Mouse (Mus musculus) myocyte (in vitro differentiated cells): ENCODE results near the gene Dnase1l3.

Experiments
- MYOD1 ChIP-seq, 3 experiments: IDR thresholded peaks; one replicate each; pipeline ENCODE4 v1.6.1; 2011; ENCODE audit warnings: control low read depth in 2 of 3, low read depth in 2 of 3, mild to moderate bottlenecking in 2 of 3, moderate library complexity in 1 of 3; ENCODE audit not compliant: insufficient read length in 2 of 3, control insufficient read depth in 1 of 3
- POLR2A ChIP-seq: IDR thresholded peaks from one replicate; pipeline ENCODE4 v1.6.1; 2011; ENCODE audit warnings: low read depth, mild to moderate bottlenecking, control low read depth, moderate library complexity; ENCODE audit not compliant: insufficient read length
- SRF ChIP-seq: IDR thresholded peaks from one replicate; pipeline ENCODE4 v1.6.1; 2011; ENCODE audit warnings: low read depth; ENCODE audit not compliant: control insufficient read depth, insufficient read length

DNA sequence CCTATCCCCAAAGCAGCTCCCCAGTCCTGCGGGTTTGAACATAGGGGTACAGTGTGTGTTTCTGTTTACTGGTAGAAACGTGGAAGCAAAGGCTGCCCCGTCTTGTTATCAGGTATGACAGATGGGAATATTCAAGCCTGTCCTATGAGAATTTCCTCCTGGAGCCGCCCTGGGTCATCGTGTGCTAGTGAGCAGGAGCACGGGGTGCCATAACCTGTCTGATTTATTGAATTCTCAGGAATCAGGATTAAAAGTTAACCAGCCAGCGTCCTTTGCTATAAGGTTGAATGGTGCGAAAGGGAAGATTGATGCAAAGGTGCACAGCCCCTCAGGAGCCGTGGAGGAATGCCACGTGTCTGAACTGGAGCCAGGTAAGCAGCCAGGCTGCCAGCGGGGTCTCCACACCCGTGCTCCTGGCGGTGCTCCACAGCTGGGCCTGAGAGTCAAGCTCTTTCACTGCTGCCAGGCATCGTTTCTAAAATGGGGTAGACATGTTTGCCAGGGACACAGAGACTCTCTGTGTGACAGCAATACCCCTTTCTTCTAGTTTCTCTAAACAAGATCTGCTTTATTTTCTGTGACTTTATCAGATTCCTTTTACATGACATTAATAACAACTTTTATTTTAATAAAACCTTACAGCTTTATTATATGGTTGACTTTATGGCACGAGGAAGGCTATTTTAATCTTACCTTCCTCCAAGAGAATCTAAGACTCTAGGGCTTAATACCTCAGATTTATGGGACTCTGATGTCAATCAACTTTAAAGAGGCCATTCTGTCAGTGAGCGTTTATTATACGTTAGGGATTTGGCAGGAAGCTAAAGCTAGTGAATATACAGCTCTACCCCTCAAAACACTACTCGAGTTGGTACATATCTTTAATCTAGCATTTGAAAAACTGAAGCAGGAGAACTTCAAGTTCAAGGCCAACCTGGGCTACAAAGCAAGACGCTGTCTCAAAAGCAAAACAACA lies 55.3 kb downstream of the Dnase1l3 start:
- TF ChIP-seq POLR2A (no peak), MYOD1 (IDR thresholded peaks at IDR 0.05; ENCODE audit: control insufficient read depth in 1 of 3, insufficient read length in 2 of 3, low read depth in 2 of 3) (no peak), SRF (no peak)
